Mouse (Mus musculus): Measurements from ENCODE around the gene Veph1. TPM values are rescaled to one million over a fixed set of nuclear protein-coding genes. Genes with fewer than 3 reads are reported as not detected.

Veph1 gene
- total RNA-seq, 1 experiment, result 0.67 TPM

DNA sequence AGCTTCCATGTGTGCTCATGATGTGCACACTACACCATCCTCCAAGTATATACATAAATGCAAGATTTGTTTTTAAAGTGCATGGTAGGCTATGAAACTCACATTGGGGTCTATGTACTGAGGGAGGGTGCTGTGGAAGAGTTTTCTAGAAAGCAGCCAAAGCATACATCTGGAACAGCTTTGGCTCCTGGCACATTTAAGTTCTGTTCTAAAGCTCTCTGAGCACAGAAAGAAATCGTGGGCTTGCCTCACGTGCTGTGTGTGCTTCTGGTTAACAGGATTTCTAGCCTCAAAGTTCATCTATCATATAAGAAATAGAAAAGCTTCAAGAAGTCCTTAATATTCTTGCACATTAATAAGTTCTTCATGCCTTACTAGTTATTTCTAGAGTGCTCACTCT lies 204.9 kb downstream of the Veph1 start:
- H3K9ac ChIP-seq (ENCODE audit: insufficient read depth, low read depth, low read length, poor library complexity, severe bottlenecking), result no peak overlapping the region
- in situ Hi-C loops (cut with MboI; ENCODE audit: low sequenced_read_pairs in 2 of 2, unreplicated experiment in 2 of 2), result no loop called here
- H3K4me1 ChIP-seq (ENCODE audit: control insufficient read depth in 2 of 2, insufficient read depth in 2 of 2, low read length in 2 of 2, poor library complexity in 1 of 2), result no peaks in the 10 kb centered on the region
- H3K4me3 ChIP-seq (ENCODE audit: insufficient read depth in 1 of 2, low read depth in 1 of 2, low read length in 2 of 2, poor library complexity in 1 of 2, severe bottlenecking in 1 of 2), result no peak overlapping the region
- H3K36me3 ChIP-seq (ENCODE audit: control insufficient read depth, insufficient read depth, low read length, poor library complexity, severe bottlenecking), result no peaks in the 10 kb centered on the region
- no peak overlapping the region for H3K27ac ChIP-seq (ENCODE audit: insufficient read depth, low read depth, low read length, poor library complexity, severe bottlenecking)
- DNase-seq (ENCODE audit: low read depth, low spot score), result no peak
- no peaks in the 10 kb centered on the region for H3K9me3 ChIP-seq (ENCODE audit: control insufficient read depth, insufficient read depth, low read depth, low read length)
- TF ChIP-seq MAFK (IDR thresholded peaks at IDR 0.05; ENCODE audit: insufficient read depth, low read depth, low read length) (no peak), ZC3H11A (IDR thresholded peaks at IDR 0.05; ENCODE audit: borderline replicate concordance, low read depth, low read length) (no peak), HCFC1 (IDR thresholded peaks at IDR 0.05; ENCODE audit: borderline replicate concordance, insufficient read depth, low read length) (no peak), ZNF384 (IDR thresholded peaks at IDR 0.05; ENCODE audit: low read depth, low read length) (no peak), CHD2 (IDR thresholded peaks at IDR 0.05; ENCODE audit: low read depth, low read length) (no peak)

DNA sequence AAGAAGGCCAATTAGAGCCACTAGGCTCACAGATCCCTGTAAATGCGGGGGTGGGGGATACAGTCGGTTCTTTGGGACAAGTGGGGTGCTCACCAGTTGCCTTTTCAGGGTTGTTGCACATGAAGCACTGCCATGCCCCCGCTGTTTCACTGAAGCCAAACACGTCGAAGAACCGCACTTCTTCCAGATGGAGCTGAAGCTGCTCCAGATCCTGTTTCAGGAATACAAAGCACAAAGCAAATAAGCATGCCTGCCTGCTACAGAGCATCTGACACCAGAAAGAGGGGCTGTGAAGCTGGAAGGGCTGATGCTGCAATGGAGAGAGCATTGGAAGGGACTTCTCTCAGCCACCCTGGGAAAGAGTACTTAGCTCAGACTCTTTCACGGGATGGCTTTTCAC lies 209.0 kb downstream of the Veph1 start:
- H3K4me1 ChIP-seq (ENCODE audit: control insufficient read depth in 2 of 2, insufficient read depth in 2 of 2, low read length in 2 of 2, poor library complexity in 1 of 2), result no peaks in the 10 kb centered on the region
- no peak overlapping the region for H3K27ac ChIP-seq (ENCODE audit: insufficient read depth, low read depth, low read length, poor library complexity, severe bottlenecking)
- in situ Hi-C loops (cut with MboI; ENCODE audit: low sequenced_read_pairs in 2 of 2, unreplicated experiment in 2 of 2), result no loop called here
- no peaks in the 10 kb centered on the region for H3K36me3 ChIP-seq (ENCODE audit: control insufficient read depth, insufficient read depth, low read length, poor library complexity, severe bottlenecking)
- TF ChIP-seq ZNF384 (IDR thresholded peaks at IDR 0.05; ENCODE audit: low read depth, low read length), result no peak
- TF ChIP-seq ZC3H11A (IDR thresholded peaks at IDR 0.05; ENCODE audit: borderline replicate concordance, low read depth, low read length), result no peak
- no peaks in the 10 kb centered on the region for H3K9me3 ChIP-seq (ENCODE audit: control insufficient read depth, insufficient read depth, low read depth, low read length)
- no peak overlapping the region for H3K9ac ChIP-seq (ENCODE audit: insufficient read depth, low read depth, low read length, poor library complexity, severe bottlenecking)
- no peak overlapping the region for H3K4me3 ChIP-seq (ENCODE audit: insufficient read depth in 1 of 2, low read depth in 1 of 2, low read length in 2 of 2, poor library complexity in 1 of 2, severe bottlenecking in 1 of 2)
- no peak for DNase-seq (ENCODE audit: low read depth, low spot score)

DNA sequence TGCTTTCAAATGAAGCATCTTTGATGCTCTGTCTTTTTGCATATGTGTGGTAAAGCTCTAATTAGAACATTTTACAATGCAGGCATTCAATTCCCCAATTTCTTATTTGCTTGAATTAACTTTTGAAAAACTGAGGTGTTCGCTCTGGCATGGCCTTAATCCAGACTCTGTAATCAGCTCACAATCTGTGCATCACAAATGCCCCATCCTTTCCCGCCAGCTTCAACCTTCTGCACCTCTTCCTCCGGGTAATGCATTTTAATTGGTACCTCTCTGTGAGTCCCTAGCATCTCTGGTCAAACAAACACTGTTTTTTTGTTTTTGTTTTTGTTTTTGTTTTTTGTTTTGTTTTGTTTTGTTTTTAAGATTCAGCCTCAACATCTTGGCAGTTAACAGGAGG lies 212.8 kb downstream of the Veph1 start:
- no peaks in the 10 kb centered on the region for H3K36me3 ChIP-seq (ENCODE audit: control insufficient read depth, insufficient read depth, low read length, poor library complexity, severe bottlenecking)
- in situ Hi-C loops (cut with MboI; ENCODE audit: low sequenced_read_pairs in 2 of 2, unreplicated experiment in 2 of 2), result no loop called here
- DNase-seq (ENCODE audit: low read depth, low spot score), result no peak
- no peaks in the 10 kb centered on the region for H3K9me3 ChIP-seq (ENCODE audit: control insufficient read depth, insufficient read depth, low read depth, low read length)
- H3K9ac ChIP-seq (ENCODE audit: insufficient read depth, low read depth, low read length, poor library complexity, severe bottlenecking), result no peak overlapping the region
- no peak overlapping the region for H3K27ac ChIP-seq (ENCODE audit: insufficient read depth, low read depth, low read length, poor library complexity, severe bottlenecking)
- H3K4me1 ChIP-seq (ENCODE audit: control insufficient read depth in 2 of 2, insufficient read depth in 2 of 2, low read length in 2 of 2, poor library complexity in 1 of 2), result no peaks in the 10 kb centered on the region
- H3K4me3 ChIP-seq (ENCODE audit: insufficient read depth in 1 of 2, low read depth in 1 of 2, low read length in 2 of 2, poor library complexity in 1 of 2, severe bottlenecking in 1 of 2), result no peak overlapping the region
- no peak for TF ChIP-seq CHD2 (IDR thresholded peaks at IDR 0.05; ENCODE audit: low read depth, low read length)
- no peak for TF ChIP-seq ZNF384 (IDR thresholded peaks at IDR 0.05; ENCODE audit: low read depth, low read length)
- TF ChIP-seq ZC3H11A (IDR thresholded peaks at IDR 0.05; ENCODE audit: borderline replicate concordance, low read depth, low read length), result no peak
- TF ChIP-seq HCFC1 (IDR thresholded peaks at IDR 0.05; ENCODE audit: borderline replicate concordance, insufficient read depth, low read length), result no peak
- TF ChIP-seq MAFK (IDR thresholded peaks at IDR 0.05; ENCODE audit: insufficient read depth, low read depth, low read length), result no peak

DNA sequence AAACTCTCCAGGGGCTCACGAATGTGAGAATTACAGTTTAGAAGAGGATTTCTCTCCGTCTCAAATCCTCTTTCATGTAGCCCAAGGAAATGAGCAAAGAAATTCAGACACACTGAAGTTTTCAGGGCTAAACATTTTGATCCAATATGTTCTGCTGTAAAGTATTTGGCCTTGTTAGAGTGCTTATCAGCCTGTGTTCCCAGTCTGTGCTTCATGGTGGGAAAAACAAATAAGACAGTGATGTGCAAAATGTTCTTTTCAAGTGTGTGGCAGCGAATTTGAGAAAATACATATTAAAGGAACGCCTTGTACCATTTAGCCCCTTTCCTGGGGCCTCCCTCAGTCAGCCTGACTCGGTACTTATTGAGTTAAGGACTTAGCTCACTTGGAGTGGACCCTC lies 213.2 kb downstream of the Veph1 start:
- no peaks in the 10 kb centered on the region for H3K36me3 ChIP-seq (ENCODE audit: control insufficient read depth, insufficient read depth, low read length, poor library complexity, severe bottlenecking)
- in situ Hi-C loops (cut with MboI; ENCODE audit: low sequenced_read_pairs in 2 of 2, unreplicated experiment in 2 of 2), result no loop called here
- TF ChIP-seq MAFK (IDR thresholded peaks at IDR 0.05; ENCODE audit: insufficient read depth, low read depth, low read length) (no peak), ZNF384 (IDR thresholded peaks at IDR 0.05; ENCODE audit: low read depth, low read length) (no peak), HCFC1 (IDR thresholded peaks at IDR 0.05; ENCODE audit: borderline replicate concordance, insufficient read depth, low read length) (no peak), ZC3H11A (IDR thresholded peaks at IDR 0.05; ENCODE audit: borderline replicate concordance, low read depth, low read length) (no peak), CHD2 (IDR thresholded peaks at IDR 0.05; ENCODE audit: low read depth, low read length) (no peak)
- DNase-seq (ENCODE audit: low read depth, low spot score), result no peak
- no peak overlapping the region for H3K27ac ChIP-seq (ENCODE audit: insufficient read depth, low read depth, low read length, poor library complexity, severe bottlenecking)
- no peaks in the 10 kb centered on the region for H3K9me3 ChIP-seq (ENCODE audit: control insufficient read depth, insufficient read depth, low read depth, low read length)
- no peak overlapping the region for H3K4me3 ChIP-seq (ENCODE audit: insufficient read depth in 1 of 2, low read depth in 1 of 2, low read length in 2 of 2, poor library complexity in 1 of 2, severe bottlenecking in 1 of 2)
- no peaks in the 10 kb centered on the region; a peak in 1 of 4 replicates for H3K4me1 ChIP-seq (ENCODE audit: control insufficient read depth in 2 of 2, insufficient read depth in 2 of 2, low read length in 2 of 2, poor library complexity in 1 of 2)
- H3K9ac ChIP-seq (ENCODE audit: insufficient read depth, low read depth, low read length, poor library complexity, severe bottlenecking), result no peak overlapping the region

DNA sequence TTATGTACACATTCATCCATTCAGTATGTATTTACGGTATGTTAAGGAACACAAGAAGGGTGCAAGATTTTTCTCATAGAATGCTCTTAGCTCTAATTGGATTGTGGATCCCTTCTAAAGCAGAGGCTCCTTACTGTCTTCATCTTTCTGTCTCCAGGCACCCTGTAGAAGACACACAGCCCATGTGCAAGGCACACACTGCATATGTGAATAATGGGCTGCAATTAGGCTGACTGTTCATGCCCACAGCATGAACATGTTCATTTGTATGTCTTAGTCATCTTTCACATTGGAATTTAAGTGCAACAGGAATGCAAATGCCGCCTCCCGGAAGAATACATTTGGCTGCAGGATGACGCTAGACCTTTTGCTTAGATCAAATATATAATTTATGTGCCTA lies 213.7 kb downstream of the Veph1 start:
- no peaks in the 10 kb centered on the region for H3K9me3 ChIP-seq (ENCODE audit: control insufficient read depth, insufficient read depth, low read depth, low read length)
- H3K36me3 ChIP-seq (ENCODE audit: control insufficient read depth, insufficient read depth, low read length, poor library complexity, severe bottlenecking), result no peaks in the 10 kb centered on the region
- H3K9ac ChIP-seq (ENCODE audit: insufficient read depth, low read depth, low read length, poor library complexity, severe bottlenecking), result no peak overlapping the region
- no peaks in the 10 kb centered on the region; a peak in 1 of 4 replicates for H3K4me1 ChIP-seq (ENCODE audit: control insufficient read depth in 2 of 2, insufficient read depth in 2 of 2, low read length in 2 of 2, poor library complexity in 1 of 2)
- TF ChIP-seq CHD2 (IDR thresholded peaks at IDR 0.05; ENCODE audit: low read depth, low read length), result no peak
- no peak for TF ChIP-seq ZC3H11A (IDR thresholded peaks at IDR 0.05; ENCODE audit: borderline replicate concordance, low read depth, low read length)
- TF ChIP-seq ZNF384 (IDR thresholded peaks at IDR 0.05; ENCODE audit: low read depth, low read length), result no peak
- no peak for TF ChIP-seq HCFC1 (IDR thresholded peaks at IDR 0.05; ENCODE audit: borderline replicate concordance, insufficient read depth, low read length)
- no peak for TF ChIP-seq MAFK (IDR thresholded peaks at IDR 0.05; ENCODE audit: insufficient read depth, low read depth, low read length)
- no peak overlapping the region for H3K4me3 ChIP-seq (ENCODE audit: insufficient read depth in 1 of 2, low read depth in 1 of 2, low read length in 2 of 2, poor library complexity in 1 of 2, severe bottlenecking in 1 of 2)
- DNase-seq (ENCODE audit: low read depth, low spot score), result no peak
- in situ Hi-C loops (cut with MboI; ENCODE audit: low sequenced_read_pairs in 2 of 2, unreplicated experiment in 2 of 2), result no loop called here
- no peak overlapping the region for H3K27ac ChIP-seq (ENCODE audit: insufficient read depth, low read depth, low read length, poor library complexity, severe bottlenecking)
